Mouse (Mus musculus) megakaryocyte, embryonic 14.5 days (primary cell): ENCODE data around the gene Pklr.

ENCODE experiments used
- FLI1 ChIP-seq: IDR thresholded peaks from 2 replicates; pipeline ENCODE4 v1.6.1; 2012; ENCODE audit warnings: low read length, inconsistent platforms, mixed read lengths
- GATA1 ChIP-seq: IDR thresholded peaks from 3 replicates; pipeline ENCODE4 v1.6.1; 2012; ENCODE audit warnings: mixed read lengths, low read length, inconsistent platforms, borderline replicate concordance

DNA sequence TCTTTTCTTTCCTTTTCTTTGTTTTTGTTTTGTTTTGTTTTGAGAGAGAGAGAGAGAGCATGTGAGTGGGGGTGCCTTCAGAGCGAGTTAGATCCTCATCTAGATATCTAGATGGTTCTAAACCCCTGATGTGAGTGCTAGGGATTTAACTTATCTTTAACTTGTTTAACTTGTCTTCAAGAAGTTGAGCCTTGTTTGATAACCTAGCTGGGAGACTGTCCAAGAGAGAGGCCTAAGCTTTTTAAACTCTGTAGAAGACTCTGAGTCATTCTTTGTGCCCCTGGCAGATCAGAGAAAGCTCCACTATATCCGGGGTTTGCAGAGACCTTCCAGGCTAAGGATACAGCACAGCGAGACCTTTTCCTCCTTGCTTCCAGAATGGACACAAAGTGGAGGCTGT lies 28.4 kb upstream of the Pklr start:
- TF ChIP-seq GATA1 (no peak), FLI1 (no peak)
